Mouse (Mus musculus) lung, postnatal 0 days (tissue): ENCODE measurements around the gene Lipa.

Experiments
- CTCF ChIP-seq: IDR thresholded peaks from 2 replicates; pipeline ENCODE4 v1.5.1; 2016; ENCODE audit warnings: antibody characterized with exemption, mild to moderate bottlenecking
- EP300 ChIP-seq: IDR thresholded peaks from 2 replicates; pipeline ENCODE4 v1.6.1; 2016; ENCODE audit warnings: antibody characterized with exemption, mild to moderate bottlenecking, control low read depth

DNA sequence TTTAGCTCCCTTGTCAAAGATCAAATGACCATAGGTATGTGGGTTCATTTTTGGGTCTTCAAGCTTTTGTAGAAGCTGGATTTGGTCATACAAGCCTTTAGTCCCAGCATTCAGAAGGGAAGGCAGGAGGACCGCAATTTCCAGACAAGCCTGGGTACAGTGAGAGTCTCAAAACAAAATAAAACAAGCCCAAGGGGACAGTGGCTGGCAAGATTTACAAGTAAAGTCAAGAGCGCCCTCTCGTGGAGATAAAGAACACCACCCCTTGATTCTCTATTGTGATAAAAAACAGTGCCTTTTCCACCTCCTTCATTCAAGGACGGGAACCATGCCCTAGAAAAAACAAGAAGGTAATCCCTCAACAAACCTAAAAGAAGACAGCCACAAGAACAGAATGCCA is 43.7 kb downstream of the Lipa start:
- TF ChIP-seq CTCF (peak; percentile 79), EP300 (no peak)
